Mouse (Mus musculus): ENCODE data around the gene Rhof. TPM values are rescaled to one million over a fixed set of nuclear protein-coding genes. Genes with fewer than 3 reads are reported as not detected.

Rhof gene
- polyA plus RNA-seq, 1 experiment from 2014 or later, result 1.7 TPM

GRCm38 (mm10) chr5:123134186-123134874, 1.8 kb upstream of the Rhof start:
- Histone ChIP-seq H3K4me3 (ENCODE audit: low read depth, low read length) (peak overlapping the region; percentile 6; the same call in 1 of the 2 replicates), H3K9ac (ENCODE audit: low read depth, low read length) (peak overlapping the region; percentile 100; the same call in 1 of the 2 replicates), H3K9me3 (ENCODE audit: control insufficient read depth, low read length) (no peaks in the 10 kb centered on the region), H3K36me3 (ENCODE audit: control insufficient read depth, insufficient read depth, low read length) (no peaks in the 10 kb centered on the region), H3K27me3 (ENCODE audit: control insufficient read depth, insufficient read depth, low read length) (no peaks in the 10 kb centered on the region), H3K4me1 (replicated peaks; ENCODE audit: control insufficient read depth, insufficient read depth, low read length) (peaks cover 32% of the 10 kb centered on the region), H3K4me2 (replicated peaks; ENCODE audit: low read depth, low read length) (peak overlapping the region; percentile 100), H3K27ac (ENCODE audit: low read depth, low read length) (peak overlapping the region; percentile 43)
- ATAC-seq (ENCODE audit: low FRiP score), result no peak
- 30% methylated on average over 13 of the region's 13 CpGs for WGBS
- DNase-seq (ENCODE audit: low spot score), result no peak

GRCm38 (mm10) chr5:123133784-123134143, 1.3 kb upstream of the Rhof start:
- H3K27ac ChIP-seq (ENCODE audit: low read depth, low read length), result peak overlapping the region; percentile 43
- no peak overlapping the region for H3K9ac ChIP-seq (ENCODE audit: low read depth, low read length)
- H3K27me3 ChIP-seq (ENCODE audit: control insufficient read depth, insufficient read depth, low read length), result no peaks in the 10 kb centered on the region
- no peak overlapping the region; the same call in 1 of the 2 replicates for H3K4me3 ChIP-seq (ENCODE audit: low read depth, low read length)
- H3K4me2 ChIP-seq (replicated peaks; ENCODE audit: low read depth, low read length), result 0 out of 2 replicates have a peak overlapping the region, but pooled peaks have one; percentile 4
- no peaks in the 10 kb centered on the region for H3K9me3 ChIP-seq (ENCODE audit: control insufficient read depth, low read length)
- 16% methylated on average over 7 of the region's 7 CpGs for WGBS
- ATAC-seq (ENCODE audit: low FRiP score), result no peak
- no peak for DNase-seq (ENCODE audit: low spot score)
- peaks cover 32% of the 10 kb centered on the region for H3K4me1 ChIP-seq (replicated peaks; ENCODE audit: control insufficient read depth, insufficient read depth, low read length)
- H3K36me3 ChIP-seq (ENCODE audit: control insufficient read depth, insufficient read depth, low read length), result no peaks in the 10 kb centered on the region

GRCm38 (mm10) chr5:123133083-123133783, 741 bp upstream of the Rhof start:
- Histone ChIP-seq H3K9ac (ENCODE audit: low read depth, low read length) (no peak overlapping the region), H3K4me2 (replicated peaks; ENCODE audit: low read depth, low read length) (peak overlapping the region; percentile 4; the same call in 1 of the 2 replicates), H3K9me3 (ENCODE audit: control insufficient read depth, low read length) (no peaks in the 10 kb centered on the region), H3K27me3 (ENCODE audit: control insufficient read depth, insufficient read depth, low read length) (no peaks in the 10 kb centered on the region), H3K4me3 (ENCODE audit: low read depth, low read length) (peak overlapping the region; percentile 3; the same call in 1 of the 2 replicates), H3K36me3 (ENCODE audit: control insufficient read depth, insufficient read depth, low read length) (no peaks in the 10 kb centered on the region), H3K27ac (ENCODE audit: low read depth, low read length) (peak overlapping the region; percentile 43; the same call in 1 of the 2 replicates), H3K4me1 (replicated peaks; ENCODE audit: control insufficient read depth, insufficient read depth, low read length) (peaks cover 32% of the 10 kb centered on the region)
- ATAC-seq (ENCODE audit: low FRiP score) (no peak), DNase-seq (ENCODE audit: low spot score) (peak; percentile 92)
- WGBS, result 15% methylated on average over 18 of the region's 18 CpGs

GRCm38 (mm10) chr5:123130814-123131148, 1.7 kb downstream of the Rhof start:
- 89% methylated on average over 5 of the region's 5 CpGs for WGBS
- Histone ChIP-seq H3K4me3 (ENCODE audit: low read depth, low read length) (no peak overlapping the region), H3K27me3 (ENCODE audit: control insufficient read depth, insufficient read depth, low read length) (no peaks in the 10 kb centered on the region), H3K4me1 (replicated peaks; ENCODE audit: control insufficient read depth, insufficient read depth, low read length) (peaks cover 19% of the 10 kb centered on the region), H3K27ac (ENCODE audit: low read depth, low read length) (no peak overlapping the region), H3K36me3 (ENCODE audit: control insufficient read depth, insufficient read depth, low read length) (no peaks in the 10 kb centered on the region), H3K4me2 (replicated peaks; ENCODE audit: low read depth, low read length) (no peak overlapping the region), H3K9ac (ENCODE audit: low read depth, low read length) (no peak overlapping the region), H3K9me3 (ENCODE audit: control insufficient read depth, low read length) (no peaks in the 10 kb centered on the region)
- DNase-seq (ENCODE audit: low spot score) (no peak), ATAC-seq (ENCODE audit: low FRiP score) (no peak)

- WGBS, result 87% methylated on average over 9 of the region's 9 CpGs
- Histone ChIP-seq H3K4me2 (replicated peaks; ENCODE audit: low read depth, low read length) (no peak overlapping the region), H3K4me1 (replicated peaks; ENCODE audit: control insufficient read depth, insufficient read depth, low read length) (peaks cover 15% of the 10 kb centered on the region), H3K4me3 (ENCODE audit: low read depth, low read length) (no peak overlapping the region), H3K9me3 (ENCODE audit: control insufficient read depth, low read length) (no peaks in the 10 kb centered on the region), H3K27me3 (ENCODE audit: control insufficient read depth, insufficient read depth, low read length) (no peaks in the 10 kb centered on the region), H3K9ac (ENCODE audit: low read depth, low read length) (no peak overlapping the region), H3K27ac (ENCODE audit: low read depth, low read length) (no peak overlapping the region), H3K36me3 (ENCODE audit: control insufficient read depth, insufficient read depth, low read length) (no peaks in the 10 kb centered on the region)
- no peak for DNase-seq (ENCODE audit: low spot score)
- no peak for ATAC-seq (ENCODE audit: low FRiP score)
Measured at GRCm38 (mm10) chr5:123130030-123130813, 2.3 kb downstream of the Rhof start.

GRCm38 (mm10) chr5:123129170-123129757, 3.2 kb downstream of the Rhof start:
- no peak overlapping the region for H3K27ac ChIP-seq (ENCODE audit: low read depth, low read length)
- no peak overlapping the region for H3K4me2 ChIP-seq (replicated peaks; ENCODE audit: low read depth, low read length)
- no peaks in the 10 kb centered on the region for H3K27me3 ChIP-seq (ENCODE audit: control insufficient read depth, insufficient read depth, low read length)
- H3K36me3 ChIP-seq (ENCODE audit: control insufficient read depth, insufficient read depth, low read length), result no peaks in the 10 kb centered on the region
- WGBS, result 90% methylated on average over 10 of the region's 10 CpGs
- no peak overlapping the region for H3K4me3 ChIP-seq (ENCODE audit: low read depth, low read length)
- no peaks in the 10 kb centered on the region for H3K9me3 ChIP-seq (ENCODE audit: control insufficient read depth, low read length)
- no peak overlapping the region for H3K9ac ChIP-seq (ENCODE audit: low read depth, low read length)
- H3K4me1 ChIP-seq (replicated peaks; ENCODE audit: control insufficient read depth, insufficient read depth, low read length), result peaks cover 7% of the 10 kb centered on the region
- DNase-seq (ENCODE audit: low spot score) (no peak), ATAC-seq (ENCODE audit: low FRiP score) (no peak)

- Histone ChIP-seq H3K4me2 (replicated peaks; ENCODE audit: low read depth, low read length) (no peak overlapping the region), H3K27me3 (ENCODE audit: control insufficient read depth, insufficient read depth, low read length) (no peaks in the 10 kb centered on the region), H3K36me3 (ENCODE audit: control insufficient read depth, insufficient read depth, low read length) (no peaks in the 10 kb centered on the region), H3K4me3 (ENCODE audit: low read depth, low read length) (no peak overlapping the region), H3K4me1 (replicated peaks; ENCODE audit: control insufficient read depth, insufficient read depth, low read length) (peaks cover 4% of the 10 kb centered on the region; the same call in 1 of the 2 replicates), H3K9me3 (ENCODE audit: control insufficient read depth, low read length) (no peaks in the 10 kb centered on the region), H3K9ac (ENCODE audit: low read depth, low read length) (no peak overlapping the region), H3K27ac (ENCODE audit: low read depth, low read length) (no peak overlapping the region)
- ATAC-seq (ENCODE audit: low FRiP score), result no peak
- no peak for DNase-seq (ENCODE audit: low spot score)
- 56% methylated on average over 10 of the region's 10 CpGs for WGBS
Measured at GRCm38 (mm10) chr5:123128426-123129169, 3.9 kb downstream of the Rhof start.

GRCm38 (mm10) chr5:123127031-123127430, 5.5 kb downstream of the Rhof start:
- Histone ChIP-seq H3K36me3 (ENCODE audit: control insufficient read depth, insufficient read depth, low read length) (0 out of 2 replicates have a peak, but pooled peaks cover 4% of the 10 kb centered on the region), H3K4me1 (replicated peaks; ENCODE audit: control insufficient read depth, insufficient read depth, low read length) (no peaks in the 10 kb centered on the region), H3K9me3 (ENCODE audit: control insufficient read depth, low read length) (no peaks in the 10 kb centered on the region), H3K27me3 (ENCODE audit: control insufficient read depth, insufficient read depth, low read length) (no peaks in the 10 kb centered on the region), H3K4me3 (ENCODE audit: low read depth, low read length) (no peak overlapping the region), H3K9ac (ENCODE audit: low read depth, low read length) (no peak overlapping the region), H3K27ac (ENCODE audit: low read depth, low read length) (no peak overlapping the region), H3K4me2 (replicated peaks; ENCODE audit: low read depth, low read length) (no peak overlapping the region)
- 85% methylated on average over 6 of the region's 6 CpGs for WGBS
- ATAC-seq (ENCODE audit: low FRiP score), result no peak
- DNase-seq (ENCODE audit: low spot score), result no peak
